Mouse (Mus musculus) erythroblast, embryonic 14.5 days (primary cell): ENCODE measurements around the gene Mbnl1.

ENCODE experiments used
- GATA1 ChIP-seq: IDR thresholded peaks from 2 replicates; pipeline ENCODE4 v1.6.1; 2012; ENCODE audit warnings: low read length, inconsistent platforms, mixed read lengths
- TAL1 ChIP-seq: IDR thresholded peaks from 3 replicates; pipeline ENCODE4 v1.6.1; 2012; ENCODE audit warnings: low read length, inconsistent platforms, mixed read lengths

GRCm38 (mm10) chr3:60437254-60437653, 35.4 kb upstream of the Mbnl1 start:
- no peak for TF ChIP-seq GATA1
- no peak for TF ChIP-seq TAL1
